Mouse (Mus musculus) kidney, adult 2 months (tissue): Measurements from ENCODE around the gene G6pc3. TPM values are rescaled to one million over a fixed set of nuclear protein-coding genes. Genes with fewer than 3 reads are reported as not detected.

ENCODE experiments used
- DNase-seq: peaks from one replicate; pipeline ENCODE4 v3.0.0; 2021
- H3K27ac ChIP-seq: fragments of 200-500 bp; 2 replicates; pipeline ENCODE4 v1.5.1; 2012; ENCODE audit warnings: low read depth, low read length, control low read depth, inconsistent platforms; ENCODE audit not compliant: insufficient read depth
- H3K27me3 ChIP-seq: fragments of 200-500 bp; replicated peaks from 2 replicates; pipeline ENCODE4 v1.6.1; 2012; ENCODE audit warnings: mild to moderate bottlenecking, moderate library complexity, low read length, inconsistent platforms; ENCODE audit not compliant: control insufficient read depth, insufficient read depth
- H3K36me3 ChIP-seq: fragments of 200-500 bp; 2 replicates; pipeline ENCODE4 v1.6.1; 2012; ENCODE audit warnings: mild to moderate bottlenecking, moderate library complexity, low read length, inconsistent platforms; ENCODE audit not compliant: control insufficient read depth, insufficient read depth
- H3K4me1 ChIP-seq: fragments of 200-500 bp; 2 replicates; pipeline ENCODE4 v1.6.1; 2011; ENCODE audit warnings: low read length; ENCODE audit not compliant: control insufficient read depth, insufficient read depth
- H3K4me3 ChIP-seq: fragments of 200-500 bp; 2 replicates; pipeline ENCODE4 v1.5.1; 2011; ENCODE audit warnings: mild to moderate bottlenecking, low read depth, low read length, control low read depth; ENCODE audit not compliant: insufficient read depth
- CTCF ChIP-seq: fragments of 200-500 bp; conservative IDR thresholded peaks from 2 replicates; pipeline ENCODE4 v1.5.1; 2011; ENCODE audit warnings: low read depth, mild to moderate bottlenecking, control low read depth, low read length, moderate library complexity, mixed read lengths; ENCODE audit not compliant: insufficient read depth, insufficient read length
- POLR2A ChIP-seq: fragments of 200-500 bp; IDR thresholded peaks from one replicate; pipeline ENCODE4 v1.6.1; 2011; ENCODE audit warnings: low read depth, low read length, control low read depth
- WGBS: fragments of 180-500 bp; shearing (Covaris S2); methylation state at CpG from one replicate; pipeline ENCODE4 v1.1.7; 2018; 5-methylcytosine and 5-hydroxymethylcytosine counted together
- polyA plus RNA-seq: library from polyadenylated mRNA; depleted of rRNA; stranded (reverse); fragments of >200 nt; gene quantifications from 2 replicates; pipeline ENCODE4 v1.2.3, GENCODE M21; 2012; rRNA removed

The G6pc3 gene
- polyA plus RNA-seq, 1 experiment: 127 TPM

- TF ChIP-seq CTCF (no peak), POLR2A (no peak)
- H3K4me1 ChIP-seq: peaks cover 9% of the 10 kb centered on the region; the same call in 1 of the 2 replicates
- peak; percentile 31 for DNase-seq
- WGBS: under 1% methylated on average over 47 of the region's 47 CpGs
- H3K36me3 ChIP-seq: no peaks in the 10 kb centered on the region
- H3K27me3 ChIP-seq: no peaks in the 10 kb centered on the region
- H3K4me3 ChIP-seq: peak overlapping the region; percentile 63
- no peak overlapping the region for H3K27ac ChIP-seq
Observed at GRCm38 (mm10) chr11:102229331-102229953, 40.0 kb downstream of the G6pc3 start.

GRCm38 (mm10) chr11:102230006-102230741 is 40.8 kb downstream of the G6pc3 start, which contains the start of gene Hdac5:
Gene Hdac5, minus strand, starts transcription at chr11:102230166.
- peak; percentile 99 for DNase-seq
- Histone ChIP-seq H3K27ac (peak within 1 kb of the TSS; percentile 56), H3K36me3 (no peaks in the 10 kb centered on the region), H3K4me1 (peaks cover 9% of the 10 kb centered on the region; the same call in 1 of the 2 replicates), H3K27me3 (no peaks in the 10 kb centered on the region), H3K4me3 (peak within 1 kb of the TSS; percentile 63)
- TF ChIP-seq POLR2A (peak; percentile 43), CTCF (no peak)
- WGBS: under 1% methylated on average over 49 of the region's 49 CpGs

GRCm38 (mm10) chr11:102236022-102236421 is 46.6 kb downstream of the G6pc3 start:
- Histone ChIP-seq H3K4me3 (no peak overlapping the region), H3K27me3 (no peaks in the 10 kb centered on the region), H3K27ac (no peak overlapping the region), H3K4me1 (no peaks in the 10 kb centered on the region), H3K36me3 (no peaks in the 10 kb centered on the region)
- DNase-seq: no peak
- WGBS: 68% methylated on average over 2 of the region's 2 CpGs
- TF ChIP-seq CTCF: no peak
- no peak for TF ChIP-seq POLR2A

- 85% methylated on average over 6 of the region's 6 CpGs for WGBS
- no peaks in the 10 kb centered on the region for H3K36me3 ChIP-seq
- no peaks in the 10 kb centered on the region for H3K4me1 ChIP-seq
- TF ChIP-seq CTCF: no peak
- TF ChIP-seq POLR2A: no peak
- no peak for DNase-seq
- H3K27me3 ChIP-seq: no peaks in the 10 kb centered on the region
- no peak overlapping the region for H3K4me3 ChIP-seq
- H3K27ac ChIP-seq: no peak overlapping the region
Observed at GRCm38 (mm10) chr11:102240636-102241035, 51.2 kb downstream of the G6pc3 start.

GRCm38 (mm10) chr11:102241246-102241645 is 51.8 kb downstream of the G6pc3 start:
- no peaks in the 10 kb centered on the region for H3K27me3 ChIP-seq
- no peak overlapping the region for H3K4me3 ChIP-seq
- H3K4me1 ChIP-seq: no peaks in the 10 kb centered on the region
- H3K27ac ChIP-seq: no peak overlapping the region
- 57% methylated on average over 5 of the region's 5 CpGs for WGBS
- DNase-seq: peak; percentile 72
- TF ChIP-seq CTCF (no peak; the same call in 1 of the 2 replicates), POLR2A (no peak)
- no peaks in the 10 kb centered on the region for H3K36me3 ChIP-seq

GRCm38 (mm10) chr11:102241874-102242273 is 52.5 kb downstream of the G6pc3 start:
- no peaks in the 10 kb centered on the region for H3K27me3 ChIP-seq
- TF ChIP-seq POLR2A (no peak), CTCF (no peak)
- WGBS: 61% methylated on average over 5 of the region's 5 CpGs
- H3K27ac ChIP-seq: no peak overlapping the region
- DNase-seq: no peak
- no peaks in the 10 kb centered on the region for H3K36me3 ChIP-seq
- H3K4me3 ChIP-seq: no peak overlapping the region
- no peaks in the 10 kb centered on the region for H3K4me1 ChIP-seq

Other genes starting within 250 kb of the G6pc3 start
- gene Sost, start 222.6 kb upstream of the G6pc3 start, polyA plus RNA-seq: 2.0 TPM in 2 replicates
- gene Cfap97d1, start 205.3 kb upstream of the G6pc3 start, polyA plus RNA-seq: not detected in 2 replicates
- 67.8 and 92.4 TPM in 2 replicates for gene Dusp3, start 202.6 kb upstream of the G6pc3 start, polyA plus RNA-seq
- gene Mpp3, start 161.2 kb upstream of the G6pc3 start, polyA plus RNA-seq: 2.3 and 3.5 TPM in 2 replicates
- gene Cd300lg, start 148.1 kb upstream of the G6pc3 start, polyA plus RNA-seq: 62.1 and 67.1 TPM in 2 replicates
- 4.9 and 5.9 TPM in 2 replicates for gene Mpp2, start 101.1 kb upstream of the G6pc3 start, polyA plus RNA-seq
- gene Ppy, start 88.3 kb upstream of the G6pc3 start, polyA plus RNA-seq: not detected in 2 replicates
- gene Pyy, start 81.8 kb upstream of the G6pc3 start, polyA plus RNA-seq: not detected in 2 replicates
- gene Nags, start 44.1 kb upstream of the G6pc3 start, polyA plus RNA-seq: 0.23 and 0.39 TPM in 2 replicates
- gene Tmem101, start 33.2 kb upstream of the G6pc3 start, polyA plus RNA-seq: 17.7 and 18.3 TPM in 2 replicates
- gene Lsm12, start 4.3 kb upstream of the G6pc3 start, polyA plus RNA-seq: 33.0 and 39.6 TPM in 2 replicates
- gene Hdac5, start 40.5 kb downstream of the G6pc3 start, polyA plus RNA-seq: 69.2 TPM in 2 replicates
- gene BC030867, start 59.3 kb downstream of the G6pc3 start, polyA plus RNA-seq: 0.41 and 0.81 TPM in 2 replicates
- gene Asb16, start 79.1 kb downstream of the G6pc3 start, polyA plus RNA-seq: 0.10 and 0.70 TPM in 2 replicates
- gene Tmub2, start 95.3 kb downstream of the G6pc3 start, polyA plus RNA-seq: 59.7 and 66.9 TPM in 2 replicates
- 28.0 TPM in 2 replicates for gene Atxn7l3, start 107.0 kb downstream of the G6pc3 start, polyA plus RNA-seq
- gene Ubtf, start 130.1 kb downstream of the G6pc3 start, polyA plus RNA-seq: 27.0 and 30.3 TPM in 2 replicates
- gene Slc4a1, start 176.6 kb downstream of the G6pc3 start, polyA plus RNA-seq: 79.5 and 90.6 TPM in 2 replicates
- gene Rundc3a, start 203.8 kb downstream of the G6pc3 start, polyA plus RNA-seq: 2.6 and 3.4 TPM in 2 replicates
- 1,128 and 1,486 TPM in 2 replicates for gene Slc25a39, start 218.3 kb downstream of the G6pc3 start, polyA plus RNA-seq
- 184 and 195 TPM in 2 replicates for gene Grn, start 240.7 kb downstream of the G6pc3 start, polyA plus RNA-seq